Mouse (Mus musculus): ENCODE results near the gene Nfkbiz.
A peak's percentile ranks its signal among the peaks of the same experiment; 100 is the strongest.

- TF ChIP-seq CTCF (conservative IDR thresholded peaks at IDR 0.05; ENCODE audit: low read length) (peak; percentile 62), POU5F1 (IDR thresholded peaks at IDR 0.05; ENCODE audit: borderline replicate concordance, low read length) (no peak)
These were observed 19.8 kb upstream of the Nfkbiz start for GRCm38 (mm10) chr16:55858465-55858864.
